Mouse (Mus musculus): Measurements from ENCODE around the gene Gm17482.

The Gm17482 gene

DNA sequence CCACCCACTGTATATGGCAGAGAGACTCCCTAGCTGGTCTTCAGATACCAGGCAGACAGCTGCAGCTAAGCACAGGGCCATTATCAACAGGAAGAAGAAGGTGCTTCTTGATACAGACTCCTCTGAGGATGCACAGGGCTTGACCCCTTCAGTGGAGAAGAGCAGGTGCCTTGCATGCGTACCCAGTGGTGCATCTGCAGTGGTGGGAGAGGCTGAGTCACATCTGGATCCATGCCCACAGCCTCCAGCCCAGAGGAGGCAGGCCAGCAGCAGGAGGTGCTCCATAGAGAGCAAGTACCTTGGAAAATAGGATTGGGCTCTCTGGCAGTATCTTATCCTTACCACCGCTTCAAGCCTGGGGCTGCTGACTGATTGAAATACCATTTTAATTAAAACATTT is 66.7 kb downstream of the Gm17482 start:
- DNase-seq (ENCODE audit: low spot score), result no peak

DNA sequence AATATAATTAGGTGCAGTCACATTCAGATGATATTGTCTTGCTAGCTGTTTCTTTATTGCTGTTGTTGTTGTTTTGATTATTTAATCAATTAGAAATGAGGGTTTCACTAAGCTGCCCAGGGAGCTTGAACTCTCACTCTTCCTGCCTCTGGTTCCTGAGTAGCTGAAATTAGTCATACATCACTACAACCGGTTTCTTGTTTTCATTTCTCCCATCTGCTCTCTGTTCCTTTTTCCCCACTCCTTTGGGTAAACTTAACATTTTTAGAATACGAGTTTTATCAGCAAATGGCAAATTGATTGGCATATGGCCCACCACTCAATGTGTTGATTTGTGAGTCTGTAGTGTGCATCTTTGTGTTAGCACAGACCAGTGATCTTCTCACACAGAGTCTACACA is 80.0 kb downstream of the Gm17482 start:
- no peak for DNase-seq (ENCODE audit: low spot score)
